Comparison of ENCODE assay signal across 13 mouse cellular contexts in the genomic region with DNA sequence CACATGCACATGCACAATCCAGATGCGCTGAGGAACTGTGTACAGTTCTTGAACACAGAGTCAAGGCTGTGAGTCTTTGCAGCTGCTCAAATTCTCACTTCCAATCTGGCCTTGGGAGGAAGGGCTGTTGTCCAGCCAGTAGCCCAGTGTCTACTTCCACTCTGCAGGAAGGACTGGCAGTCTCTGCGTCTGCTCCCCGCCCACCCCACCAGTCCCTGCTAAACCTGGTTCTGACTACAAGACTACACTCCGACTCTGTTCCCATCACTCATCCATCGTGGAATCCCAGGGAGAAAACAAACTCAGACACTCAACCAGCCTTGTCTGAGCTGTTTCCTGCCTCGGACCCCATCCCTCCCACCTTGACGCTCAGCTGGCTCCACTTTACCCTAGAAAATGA. TPM values are rescaled to one million over a fixed set of nuclear protein-coding genes. Genes with fewer than 3 reads are reported as not detected.
DNase-seq lines count a peak whose midpoint lies in the region; ATAC-seq and TF ChIP-seq lines count a peak whose summit lies in the region.
"Had no signal": no experiment of that assay in that cellular context is flagged by ENCODE, and none has a peak within 500 bp of the region (broad histone marks: within the 10 kb centered on the region; RNA-seq: fewer than 3 reads in every experiment).

No protein-coding gene starts in this region.

- H3K4me3 ChIP-seq in liver, postnatal 0 days (ENCODE audit: low read depth, low read length), result no peak overlapping the region
- H3K4me3 ChIP-seq in liver, embryonic 12.5 days, result no peak overlapping the region
- peak overlapping the region; percentile 27; the same call in 1 of the 2 replicates for H3K4me3 ChIP-seq in macrophage (ENCODE audit: inconsistent target)
- H3K4me3 ChIP-seq: forebrain, embryonic 15.5 days; heart, embryonic 15.5 days; hindbrain, embryonic 15.5 days had no signal

- peak overlapping the region; percentile 45 for H3K4me2 ChIP-seq in liver, postnatal 0 days (ENCODE audit: low read depth, low read length)
- no peak overlapping the region for H3K4me2 ChIP-seq in liver, embryonic 12.5 days
- H3K4me2 ChIP-seq: forebrain, embryonic 15.5 days; heart, embryonic 15.5 days; hindbrain, embryonic 15.5 days had no signal

- H3K27me3 ChIP-seq in liver, postnatal 0 days (ENCODE audit: insufficient read depth, low read length), result no peaks in the 10 kb centered on the region
- no peaks in the 10 kb centered on the region for H3K27me3 ChIP-seq in liver, embryonic 12.5 days (replicated peaks)
- H3K27me3 ChIP-seq: forebrain, embryonic 15.5 days; heart, embryonic 15.5 days; hindbrain, embryonic 15.5 days; Patski had no signal

- no peak for TF ChIP-seq CTCF in liver, postnatal 0 days (IDR thresholded peaks at IDR 0.05; ENCODE audit: low read depth)

- intact Hi-C loops in gastrocnemius, postnatal 36 days (cut with DNase I), result no loop called here

- peak; percentile 96 for DNase-seq in heart, adult 11 months
- no peak for DNase-seq in heart, adult 8-10 months (ENCODE audit: low spot score)
- no peak for DNase-seq in liver, postnatal 0 days
- DNase-seq in urinary bladder, adult 2 months (ENCODE audit: low spot score), result no peak
- DNase-seq in gastrocnemius, postnatal 36 days, result no peak
- DNase-seq: thymus, postnatal 36 days had no signal

- ATAC-seq in liver, postnatal 0 days, result no peak
- no peak for ATAC-seq in liver, embryonic 12.5 days
- ATAC-seq in erythroblast, adult 5-6 weeks (replicated peaks; ENCODE audit: low FRiP score, poor library complexity, severe bottlenecking), result no peak
- ATAC-seq: forebrain, embryonic 15.5 days; Patski had no signal

- H3K4me1 ChIP-seq in liver, postnatal 0 days (ENCODE audit: insufficient read depth), result peaks cover 3% of the 10 kb centered on the region; the same call in 1 of the 2 replicates
- peaks cover 5% of the 10 kb centered on the region for H3K4me1 ChIP-seq in liver, embryonic 12.5 days
- H3K4me1 ChIP-seq: forebrain, embryonic 15.5 days had no signal

- no peaks in the 10 kb centered on the region for H3K79me2 ChIP-seq in macrophage (ENCODE audit: inconsistent target)

- TF ChIP-seq EP300 in liver, postnatal 0 days (IDR thresholded peaks at IDR 0.05; ENCODE audit: low read depth), result no peak

- H3K27ac ChIP-seq in liver, postnatal 0 days (ENCODE audit: low read depth), result no peak overlapping the region
- H3K27ac ChIP-seq in liver, embryonic 12.5 days, result no peak overlapping the region
- H3K27ac ChIP-seq in macrophage, result peak overlapping the region; percentile 40
- H3K27ac ChIP-seq: forebrain, embryonic 15.5 days; heart, embryonic 15.5 days; hindbrain, embryonic 15.5 days had no signal

- H3K9ac ChIP-seq in liver, postnatal 0 days (replicated peaks), result no peak overlapping the region
- H3K9ac ChIP-seq in liver, embryonic 12.5 days, result no peak overlapping the region
- H3K9ac ChIP-seq: forebrain, embryonic 15.5 days; heart, embryonic 15.5 days; hindbrain, embryonic 15.5 days had no signal

- H3K36me3 ChIP-seq in liver, postnatal 0 days (replicated peaks; ENCODE audit: insufficient read depth, low read length), result peaks cover 6% of the 10 kb centered on the region; the same call in 1 of the 2 replicates
- H3K36me3 ChIP-seq in liver, embryonic 12.5 days, result peaks cover 25% of the 10 kb centered on the region
- H3K36me3 ChIP-seq in macrophage (ENCODE audit: inconsistent target), result no peaks in the 10 kb centered on the region
- H3K36me3 ChIP-seq: forebrain, embryonic 15.5 days; hindbrain, embryonic 15.5 days had no signal

- WGBS in liver, postnatal 0 days (ENCODE audit: insufficient replicate concordance), result 64% methylated on average over 7 of the region's 7 CpGs
- WGBS in liver, embryonic 12.5 days (ENCODE audit: insufficient replicate concordance), result 62% methylated on average over 7 of the region's 7 CpGs
- 56% methylated on average over 7 of the region's 7 CpGs for WGBS in macrophage (ENCODE audit: missing documents)

- H3K9me3 ChIP-seq in liver, postnatal 0 days (ENCODE audit: low read length), result no peaks in the 10 kb centered on the region
- H3K9me3 ChIP-seq in liver, embryonic 12.5 days (replicated peaks), result no peaks in the 10 kb centered on the region
- H3K9me3 ChIP-seq: forebrain, embryonic 15.5 days; heart, embryonic 15.5 days; hindbrain, embryonic 15.5 days had no signal

RNA-seq across cellular contexts. Expression of a gene that starts 18.5 kb away (rescaled TPM):
- total RNA-seq in heart, adult 8-10 months (2022), result 10 to 100 TPM in 3 of 4 experiments, 1 to 10 TPM in 1; 8.9 to 13.3 (median 11.3) TPM
- polyA plus RNA-seq in liver, postnatal 0 days (2015; fragmentation: Nextera tagmentation; extraction: Ambion mirVana), result 1.4 and 1.5 TPM in 2 replicates
- 1.0 and 1.2 TPM in 2 replicates for polyA plus RNA-seq in liver, embryonic 12.5 days (2016; fragmentation: Nextera tagmentation; extraction: Ambion mirVana)
- 10 to 100 TPM in 17 of 26 experiments, 1 to 10 TPM in 9; 2.2 to 25.6 (median 10.5) TPM for total RNA-seq in macrophage (2018; cell fraction: chromatin; rRNA removed)
- total RNA-seq in macrophage (2018; cell fraction: cytosol; rRNA removed), result 10 to 100 TPM in 1 of 26 experiments, 1 to 10 TPM in 25; 4.6 to 10.7 (median 5.8) TPM
- total RNA-seq in macrophage (2018; cell fraction: nucleus; rRNA removed), result 10 to 100 TPM in 19 of 26 experiments, 1 to 10 TPM in 7; 7.5 to 17.2 (median 11.2) TPM
- 2.8 to 4.7 TPM (median 3.9 TPM) in 3 replicates for polyA plus RNA-seq in macrophage (2018)
- 4.4 and 5.8 TPM in 2 replicates for polyA plus RNA-seq in urinary bladder, adult 2 months (2012; rRNA removed)
- total RNA-seq in erythroblast, adult 5-6 weeks (2015; ENCODE audit: low replicate concordance), result 0.19 and 0.42 TPM in 2 replicates
- total RNA-seq in erythroblast, adult 5-6 weeks (2017; ENCODE audit: low replicate concordance), result 1.5 and 2.5 TPM in 2 replicates
- total RNA-seq in gastrocnemius, postnatal 36 days (2021), result 1 to 10 TPM; 7.2 to 7.3 TPM

RNA-seq across cellular contexts. Expression of a gene that starts 31.3 kb away (rescaled TPM):
- total RNA-seq in heart, adult 8-10 months (2022), result 10 to 100 TPM in 3 of 4 experiments, 1 to 10 TPM in 1; 9.1 to 14.9 (median 13.8) TPM
- polyA plus RNA-seq in liver, postnatal 0 days (2015; fragmentation: Nextera tagmentation; extraction: Ambion mirVana), result 4.1 and 5.5 TPM in 2 replicates
- polyA plus RNA-seq in liver, embryonic 12.5 days (2016; fragmentation: Nextera tagmentation; extraction: Ambion mirVana), result 9.1 and 10.4 TPM in 2 replicates
- 10 to 100 TPM in 18 of 26 experiments, 1 to 10 TPM in 7, not detected in 1; 1.4 to 23.9 (median 12.6) TPM for total RNA-seq in macrophage (2018; cell fraction: chromatin; rRNA removed)
- 1 to 10 TPM; 3.8 to 8.2 (median 6.0) TPM for total RNA-seq in macrophage (2018; cell fraction: cytosol; rRNA removed)
- total RNA-seq in macrophage (2018; cell fraction: nucleus; rRNA removed), result 10 to 100 TPM in 7 of 26 experiments, 1 to 10 TPM in 19; 2.0 to 15.3 (median 8.1) TPM
- polyA plus RNA-seq in macrophage (2018), result 4.8 to 7.1 TPM (median 5.0 TPM) in 3 replicates
- 21.0 and 25.7 TPM in 2 replicates for polyA plus RNA-seq in urinary bladder, adult 2 months (2012; rRNA removed)
- 0.38 and 1.3 TPM in 2 replicates for total RNA-seq in erythroblast, adult 5-6 weeks (2015; ENCODE audit: low replicate concordance)
- total RNA-seq in erythroblast, adult 5-6 weeks (2017; ENCODE audit: low replicate concordance), result 0.94 TPM in 1 of 2 replicates, not detected in the other
- 10 to 100 TPM; 12.3 to 12.6 TPM for total RNA-seq in gastrocnemius, postnatal 36 days (2021)

RNA-seq across cellular contexts. Expression of a gene that starts 50.8 kb away (rescaled TPM):
- total RNA-seq in heart, adult 8-10 months (2022), result 10 to 100 TPM; 44.4 to 51.3 (median 46.8) TPM
- polyA plus RNA-seq in liver, postnatal 0 days (2015; fragmentation: Nextera tagmentation; extraction: Ambion mirVana), result 18.0 and 22.1 TPM in 2 replicates
- 57.7 and 59.1 TPM in 2 replicates for polyA plus RNA-seq in liver, embryonic 12.5 days (2016; fragmentation: Nextera tagmentation; extraction: Ambion mirVana)
- total RNA-seq in macrophage (2018; cell fraction: chromatin; rRNA removed), result 100 to 1,000 TPM in 2 of 26 experiments, 10 to 100 TPM in 24; 31.5 to 102 (median 77.5) TPM
- total RNA-seq in macrophage (2018; cell fraction: cytosol; rRNA removed), result 10 to 100 TPM; 20.9 to 42.7 (median 34.1) TPM
- 10 to 100 TPM; 26.9 to 71.1 (median 46.9) TPM for total RNA-seq in macrophage (2018; cell fraction: nucleus; rRNA removed)
- 21.7 to 29.7 TPM (median 26.2 TPM) in 3 replicates for polyA plus RNA-seq in macrophage (2018)
- polyA plus RNA-seq in urinary bladder, adult 2 months (2012; rRNA removed), result 19.6 and 22.9 TPM in 2 replicates
- total RNA-seq in erythroblast, adult 5-6 weeks (2015; ENCODE audit: low replicate concordance), result 25.6 and 28.2 TPM in 2 replicates
- 42.2 and 42.3 TPM in 2 replicates for total RNA-seq in erythroblast, adult 5-6 weeks (2017; ENCODE audit: low replicate concordance)
- total RNA-seq in gastrocnemius, postnatal 36 days (2021), result 10 to 100 TPM; 24.4 to 31.8 TPM
